Mouse (Mus musculus) ES-E14 (cell line): ENCODE measurements at regions not wholly inside any gene's neighbourhood (a gene's known extent, or its start where the extent isn't known, plus 50 kb on each side); places are given as distances from the start of the nearest gene placed in this dataset.
"Not testable (repeated sequence)": the region's sequence is repeated elsewhere in the genome, so short reads cannot be mapped to it uniquely, and the experiment has no call there.

ENCODE experiments used
- CHD2 ChIP-seq: IDR thresholded peaks from 2 replicates; pipeline ENCODE4 v1.6.1; 2014; ENCODE audit warnings: mild to moderate bottlenecking, low read depth, low read length, inconsistent platforms
- MAFK ChIP-seq: IDR thresholded peaks from 2 replicates; pipeline ENCODE4 v1.6.1; 2014; ENCODE audit warnings: mild to moderate bottlenecking, low read depth, low read length, inconsistent platforms; ENCODE audit not compliant: insufficient read depth
- ZC3H11A ChIP-seq: IDR thresholded peaks from 2 replicates; pipeline ENCODE4 v1.6.1; 2012; ENCODE audit warnings: low read depth, mild to moderate bottlenecking, inconsistent platforms, low read length, borderline replicate concordance
- ZNF384 ChIP-seq: IDR thresholded peaks from 2 replicates; pipeline ENCODE4 v1.6.1; 2012; ENCODE audit warnings: low read depth, low read length, inconsistent platforms

GRCm38 (mm10) chr1:113394326-113394725 lies 1529.6 kb upstream of the Dsel start:
- TF ChIP-seq MAFK, ZNF384, CHD2, ZC3H11A: not testable (repeated sequence)
